Mouse (Mus musculus) gastrocnemius, postnatal 4 days (tissue): Measurements from ENCODE around the gene Lmod1. TPM values are rescaled to one million over a fixed set of nuclear protein-coding genes. Genes with fewer than 3 reads are reported as not detected.

ENCODE experiments used
- DNase-seq, 2 experiments: peaks; one replicate each; pipeline ENCODE4 v3.0.0; 2021 to 2022; ENCODE audit warnings: low spot score in 2 of 2, mixed read lengths in 2 of 2
- long read RNA-seq, 2 experiments: library from polyadenylated mRNA; stranded (forward); transcript quantifications; one replicate each; pipeline ENCODE4 v2.0.0; 2021
- total RNA-seq, 2 experiments: library from RNA; stranded (reverse); gene quantifications; 2 replicates each; pipeline ENCODE4 v1.2.3; 2021

Gene Lmod1
- total RNA-seq = 1 to 10 TPM; 3.1 to 4.1 TPM
- long read RNA-seq, experiment 1, partial matches to known transcripts = 0 of 5 reads
- long read RNA-seq, experiment 1, other reads (novel, unspliced or antisense) = 2 of 5 reads
- long read RNA-seq, experiment 2, partial matches to known transcripts = 0 of 4 reads
- long read RNA-seq, experiment 2, other reads (novel, unspliced or antisense) = 0 of 4 reads

DNA sequence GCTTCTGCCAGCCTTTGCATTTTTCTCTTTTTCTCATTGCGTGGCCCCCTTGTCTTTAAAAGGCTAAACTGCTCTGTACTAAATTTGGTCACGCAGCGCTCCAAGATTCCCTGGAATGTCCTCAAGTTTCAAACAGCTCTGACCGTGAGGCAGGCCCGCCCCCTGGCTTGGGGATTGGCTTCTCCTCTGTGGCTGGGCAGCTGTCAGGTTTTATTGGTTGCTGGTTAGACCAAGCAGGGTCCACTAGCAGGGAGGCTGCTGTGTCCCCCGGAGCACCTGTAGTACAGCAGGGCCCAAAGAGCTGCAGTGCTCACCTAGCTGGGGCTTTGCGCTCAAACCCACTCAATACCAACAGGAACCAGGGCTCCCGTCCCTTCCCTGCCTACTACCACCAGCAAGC is at the start of gene Lmod1:
Gene Lmod1 (plus strand): TSS at position 237 of the 400 bp plus-strand sequence.
- DNase-seq = peak; percentile 31 to 61

DNA sequence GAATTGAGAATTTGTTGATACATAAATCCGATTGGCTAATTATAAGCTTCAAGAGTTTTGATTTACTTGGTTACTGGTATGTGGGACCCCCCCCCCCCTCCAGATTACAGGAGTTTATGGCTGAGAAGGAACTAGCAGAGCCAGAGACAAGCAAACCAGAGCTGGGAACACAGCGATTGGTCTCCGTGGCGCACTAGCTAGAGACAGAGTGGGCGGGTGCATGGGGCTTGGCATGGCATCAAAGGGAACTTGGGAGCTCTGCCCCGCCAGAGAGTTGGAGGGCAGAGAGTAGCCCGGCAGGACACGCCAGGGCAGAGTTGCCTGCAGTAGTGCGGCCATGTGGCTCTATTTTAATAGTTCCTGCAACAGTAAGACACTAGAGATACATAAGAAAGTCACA is 44.0 kb upstream of the Lmod1 start:
- DNase-seq = peak in 1 of 2 experiments; percentile 49

DNA sequence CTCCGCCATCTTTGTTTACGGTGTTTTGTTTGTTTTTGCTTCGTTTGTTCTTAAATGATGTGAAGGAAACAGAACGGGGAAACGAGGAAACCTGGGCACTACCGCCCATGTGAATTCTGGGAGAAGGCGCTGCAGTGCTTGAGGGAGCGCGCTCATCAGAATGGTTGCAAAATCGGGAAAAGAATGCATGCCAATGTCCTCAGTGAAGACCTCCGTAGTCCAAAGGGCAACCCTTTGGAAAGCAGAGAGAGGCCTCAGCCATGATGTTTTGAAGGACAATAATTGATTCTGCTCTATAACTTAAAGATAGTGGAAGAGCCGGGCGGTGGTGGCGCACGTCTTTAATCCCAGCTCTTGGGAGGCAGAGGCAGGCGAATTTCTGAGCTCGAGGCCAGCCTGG is 42.8 kb upstream of the Lmod1 start:
- no peak for DNase-seq

DNA sequence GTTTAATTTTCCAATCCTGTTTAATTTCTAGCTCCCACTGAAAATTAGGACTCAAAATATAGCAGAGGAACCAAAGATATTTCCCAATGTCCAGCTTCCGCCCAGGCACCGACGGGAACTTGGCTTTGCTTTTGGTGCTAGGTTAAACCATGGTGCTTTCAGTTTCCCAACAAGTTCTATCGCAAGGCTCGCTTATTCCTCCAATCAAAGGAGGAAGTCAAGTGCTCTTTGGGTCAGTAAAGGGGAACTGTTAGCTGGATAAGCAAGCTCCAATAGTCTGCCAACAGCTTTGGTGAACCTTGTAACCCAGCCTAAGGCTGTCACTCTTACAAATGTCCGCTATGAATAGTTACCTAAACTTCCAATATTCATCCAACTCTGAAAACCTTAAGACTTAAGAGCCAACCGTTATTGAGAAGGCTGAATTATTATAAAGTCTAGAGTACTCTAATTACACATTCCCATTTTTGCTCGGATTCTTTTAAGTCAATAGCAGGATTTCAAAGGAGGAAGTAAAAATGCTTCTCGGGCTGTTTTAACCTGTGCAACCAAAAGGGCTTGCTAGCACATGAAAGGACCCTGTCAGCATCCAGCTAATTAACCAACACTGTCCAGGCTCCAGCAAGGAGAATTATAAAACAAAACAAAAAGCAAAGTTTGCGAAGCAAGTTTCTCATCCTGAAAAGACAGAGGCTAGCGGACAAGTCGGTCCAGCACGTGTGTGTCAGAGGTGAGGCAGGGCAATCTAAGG is 41.9 kb upstream of the Lmod1 start:
- no peak for DNase-seq

DNA sequence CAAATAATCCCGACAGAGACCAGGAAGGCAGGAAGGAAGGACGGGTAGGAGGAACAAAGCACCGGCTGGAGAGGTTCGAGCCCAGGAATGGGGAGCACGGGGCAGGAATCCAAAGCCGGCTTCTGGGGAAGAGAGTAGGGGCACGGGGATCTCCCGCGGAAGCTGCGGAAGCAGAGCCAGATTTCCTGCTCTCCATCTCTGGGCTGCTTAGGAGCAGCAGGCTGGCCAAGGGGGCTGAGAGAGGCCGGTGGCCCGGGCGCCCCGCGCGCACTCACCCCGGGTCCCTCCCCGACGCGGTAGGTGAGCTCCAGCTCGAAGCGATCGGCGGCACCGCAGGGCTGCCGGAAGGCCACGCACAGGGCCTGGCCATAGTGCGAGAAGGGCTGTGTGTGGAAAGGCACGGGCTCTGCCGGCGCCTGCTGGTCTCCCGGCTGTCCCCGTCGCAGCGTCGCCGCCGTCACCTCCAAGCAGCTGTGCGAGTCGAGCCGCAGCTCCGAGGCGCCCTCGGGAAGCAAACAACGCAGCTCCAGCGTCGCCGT is 41.3 kb upstream of the Lmod1 start:
- peak; percentile 29 to 46 for DNase-seq

DNA sequence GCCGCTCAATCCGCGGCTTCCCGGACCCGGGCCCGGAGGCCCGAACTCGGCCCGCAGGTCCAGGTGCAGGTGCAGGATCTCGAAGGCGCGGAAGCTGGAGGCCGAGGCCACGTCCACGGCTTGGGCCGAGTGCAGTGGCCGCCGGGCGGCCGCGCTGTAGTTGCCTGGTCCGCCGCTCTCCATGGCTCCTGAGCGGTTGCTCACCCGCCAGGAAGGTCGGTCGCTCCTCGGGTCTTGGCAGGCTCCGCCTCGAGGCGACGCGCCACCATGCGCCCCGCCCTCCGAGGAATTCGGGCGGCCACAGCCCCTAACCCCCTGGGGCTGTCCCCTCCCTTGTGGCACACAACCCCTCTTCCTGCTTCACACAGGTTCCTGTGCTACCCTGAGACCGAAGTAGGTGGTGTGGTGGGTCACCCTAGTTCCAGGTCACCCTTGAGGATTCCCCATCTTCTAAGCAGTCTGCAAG is 40.7 kb upstream of the Lmod1 start, which contains the start of gene Rnpep:
Gene Rnpep (minus strand): TSS at position 259 of the 466 bp plus-strand sequence.
- peak; percentile 65 to 76 for DNase-seq

DNA sequence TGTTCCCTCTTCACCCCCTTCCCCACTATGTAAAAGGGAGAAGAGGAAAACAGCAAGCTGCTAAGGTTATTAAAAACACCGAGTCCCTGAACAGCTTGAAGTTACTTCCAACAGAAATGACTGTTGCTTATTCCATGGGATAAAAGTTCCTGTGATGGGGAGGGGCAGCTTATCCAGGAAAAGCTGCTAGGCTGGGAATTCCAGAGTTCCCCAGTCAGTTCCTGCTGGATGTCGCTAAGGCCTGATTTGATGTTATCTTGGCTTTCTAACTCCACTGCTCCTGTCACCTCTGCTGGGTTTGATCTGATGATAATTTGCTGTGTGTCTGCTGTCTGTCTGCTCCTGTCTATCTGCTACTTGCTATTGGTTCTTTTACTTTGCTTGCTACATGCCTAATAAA is 38.3 kb upstream of the Lmod1 start:
- DNase-seq = no peak

DNA sequence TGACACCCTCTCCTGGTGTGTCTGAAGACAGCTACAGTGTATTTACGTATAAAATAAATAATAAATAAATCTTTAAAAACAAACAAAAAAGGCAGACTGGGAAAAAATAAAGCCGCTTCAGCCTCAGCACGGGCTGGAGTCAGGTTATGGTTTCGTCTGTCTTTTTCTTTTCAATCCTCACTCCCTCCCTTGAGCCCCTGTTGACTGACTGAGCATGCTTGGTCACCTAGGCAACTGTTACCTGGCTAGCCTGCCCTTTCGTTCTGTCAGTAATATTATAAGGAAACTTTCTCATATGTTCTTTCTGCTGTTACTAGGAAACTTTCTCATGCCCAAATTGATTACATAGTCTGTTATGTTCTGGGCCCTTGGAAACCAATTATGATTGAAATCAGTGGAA is 33.7 kb upstream of the Lmod1 start:
- DNase-seq = no peak

DNA sequence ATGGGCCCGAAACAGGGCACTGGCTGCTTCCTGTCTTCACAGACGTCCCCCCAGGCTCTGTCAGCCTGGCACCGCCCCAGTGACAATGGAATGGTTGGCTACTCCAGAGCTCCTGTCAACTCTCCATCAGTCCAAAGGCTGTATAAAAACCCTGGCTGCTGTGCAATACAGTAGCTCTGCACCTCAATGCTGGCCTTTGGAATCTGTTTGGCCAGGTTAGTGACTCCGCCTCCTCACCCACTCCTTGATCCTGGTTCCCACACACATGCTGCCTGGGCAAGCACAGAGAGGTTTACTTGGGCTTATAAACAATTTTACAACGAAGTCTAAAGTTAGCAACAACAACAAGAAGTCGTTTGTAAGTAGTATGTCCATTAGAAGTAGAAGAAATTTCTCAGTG is 13.3 kb upstream of the Lmod1 start:
- DNase-seq = no peak

DNA sequence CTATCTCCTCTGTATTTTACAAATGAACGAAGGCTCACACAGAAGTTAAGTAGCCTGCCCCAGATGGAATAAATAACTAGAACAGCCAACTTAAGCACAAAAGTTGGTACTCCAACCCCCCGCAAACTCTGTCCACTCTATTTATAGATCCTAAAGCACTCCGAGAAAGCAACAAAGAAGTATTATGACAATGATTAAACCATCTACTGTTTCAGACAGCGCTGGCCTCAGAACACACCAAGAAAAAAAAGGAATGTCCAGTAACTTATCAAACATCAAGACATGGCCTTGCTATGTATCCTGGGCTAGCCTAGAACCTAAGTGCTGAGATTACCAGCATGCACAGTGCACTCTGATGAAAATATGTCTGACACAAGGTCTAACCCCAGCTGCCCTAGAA is 12.4 kb upstream of the Lmod1 start:
- DNase-seq = no peak

DNA sequence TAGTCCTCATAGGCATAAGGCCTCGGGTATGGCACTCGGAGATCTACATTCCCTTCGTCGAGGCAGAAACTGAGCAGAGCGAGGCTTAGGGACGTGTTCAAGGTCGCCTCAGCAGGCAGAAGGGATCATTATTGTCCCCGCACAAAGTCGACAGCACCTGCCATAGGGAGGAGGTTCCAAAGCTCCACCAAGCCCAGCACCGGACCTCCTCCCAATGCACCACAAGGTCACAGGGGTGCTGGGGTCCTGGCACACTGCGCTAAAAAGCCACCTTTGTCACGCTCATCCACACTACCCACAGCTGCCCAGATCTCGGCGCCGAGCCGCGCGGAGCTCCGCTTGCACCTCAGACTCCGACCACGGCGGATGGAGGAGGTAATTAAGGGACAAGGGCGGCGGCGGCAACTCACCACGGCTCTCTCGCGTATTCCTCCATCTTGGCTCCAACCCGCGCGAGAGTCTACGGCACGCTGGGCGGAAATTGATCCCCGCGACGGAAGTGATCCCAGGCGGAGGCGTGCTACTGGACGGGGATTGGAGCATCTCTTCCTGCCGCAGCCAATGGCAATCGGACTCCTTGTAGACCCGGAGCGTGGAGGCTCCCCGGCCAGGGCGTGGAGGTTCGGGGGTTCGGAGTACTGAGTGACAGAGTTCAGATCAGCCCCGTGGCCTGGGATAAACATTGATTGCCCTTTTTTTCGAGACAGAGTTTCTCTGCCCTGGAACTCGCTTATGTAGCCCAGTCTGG is 11.1 kb upstream of the Lmod1 start, which contains the start of gene Timm17a:
Gene Timm17a (minus strand): TSS at position 495 of the 748 bp plus-strand sequence.
- DNase-seq = peak; percentile 85 to 91

DNA sequence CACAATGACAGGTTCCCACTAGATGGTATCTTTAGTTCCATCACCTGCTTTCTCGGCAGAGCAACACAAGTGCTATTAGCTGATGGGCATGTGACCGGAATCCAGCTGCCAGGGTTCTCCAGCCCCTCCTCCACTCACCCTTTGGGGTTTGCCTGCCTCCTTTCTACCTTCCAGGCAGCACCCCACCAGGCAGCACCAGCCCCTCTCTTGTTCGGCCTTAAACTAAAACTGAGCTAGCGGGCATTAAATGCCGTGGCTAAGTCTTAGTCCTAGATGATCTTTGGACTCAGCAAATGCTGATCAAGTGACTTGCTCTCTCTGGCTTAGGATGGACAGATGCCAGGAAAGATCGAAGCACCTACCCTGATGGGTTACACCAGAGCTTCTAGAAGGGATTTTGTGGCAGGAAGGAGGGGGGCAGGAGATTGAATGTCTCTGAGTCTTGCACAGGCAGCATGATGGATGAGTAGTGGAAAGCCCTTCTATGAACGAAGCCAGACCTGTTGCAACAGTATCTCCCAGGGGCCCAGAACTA is 1.2 kb upstream of the Lmod1 start:
- DNase-seq = no peak

DNA sequence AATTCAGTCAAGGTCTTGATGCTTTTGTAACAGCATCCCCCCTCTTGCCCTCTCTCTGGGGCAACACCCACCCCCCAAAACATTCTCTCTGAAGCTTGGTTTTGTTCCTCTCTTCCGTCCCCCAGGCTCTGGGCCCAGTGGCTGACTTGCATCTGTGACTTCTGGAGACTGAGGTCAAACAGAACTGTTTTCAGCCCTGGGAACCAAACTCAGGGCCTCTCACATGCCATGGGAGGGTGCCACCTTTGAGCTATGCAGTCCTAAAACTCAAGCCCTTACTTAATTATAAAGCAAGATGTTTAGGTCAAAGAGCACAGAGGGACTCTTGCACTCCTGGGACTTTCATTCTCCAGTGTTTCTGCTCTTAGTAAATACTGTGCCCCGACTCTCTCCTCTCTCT is 1.3 kb downstream of the Lmod1 start:
- no peak for DNase-seq

DNA sequence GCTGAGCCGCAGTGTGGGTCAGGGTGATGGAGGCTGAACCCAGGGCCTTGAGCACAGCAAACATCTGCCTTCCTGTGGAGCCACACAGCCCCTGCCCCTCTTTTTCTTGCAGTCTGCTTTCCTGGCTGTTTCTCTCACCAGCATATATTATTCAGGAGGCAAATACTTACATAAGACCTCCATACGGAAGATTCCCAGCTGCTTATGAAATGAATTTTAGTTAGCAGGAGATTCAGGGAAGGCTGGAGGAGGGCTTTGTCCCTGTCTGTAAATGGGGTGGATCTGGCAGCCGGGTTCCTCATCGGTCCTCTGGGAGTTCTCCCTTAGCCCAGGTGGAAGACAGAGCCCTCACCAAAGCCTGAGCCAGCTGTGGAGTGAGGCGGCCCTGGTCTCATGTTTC is 3.8 kb downstream of the Lmod1 start:
- DNase-seq = no peak

DNA sequence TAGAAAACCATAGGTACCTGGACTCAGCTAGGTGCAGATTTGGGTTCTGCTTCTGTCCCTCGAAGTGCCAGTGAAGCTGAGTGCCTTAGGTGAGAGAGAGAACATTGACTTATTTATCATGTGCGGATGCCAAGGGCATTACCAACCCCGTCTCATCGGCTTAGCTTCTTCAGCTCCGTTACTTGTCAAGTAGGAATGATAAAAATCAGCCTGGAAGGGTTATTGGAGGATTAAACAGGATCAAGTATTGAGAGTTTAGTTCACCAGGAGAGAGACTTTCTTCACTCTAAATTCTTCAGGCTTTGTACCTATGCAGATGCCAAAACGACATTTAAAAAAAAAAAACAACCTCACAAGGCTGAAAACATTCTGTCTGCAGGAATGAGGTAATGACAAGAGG is 6.0 kb downstream of the Lmod1 start:
- no peak for DNase-seq

DNA sequence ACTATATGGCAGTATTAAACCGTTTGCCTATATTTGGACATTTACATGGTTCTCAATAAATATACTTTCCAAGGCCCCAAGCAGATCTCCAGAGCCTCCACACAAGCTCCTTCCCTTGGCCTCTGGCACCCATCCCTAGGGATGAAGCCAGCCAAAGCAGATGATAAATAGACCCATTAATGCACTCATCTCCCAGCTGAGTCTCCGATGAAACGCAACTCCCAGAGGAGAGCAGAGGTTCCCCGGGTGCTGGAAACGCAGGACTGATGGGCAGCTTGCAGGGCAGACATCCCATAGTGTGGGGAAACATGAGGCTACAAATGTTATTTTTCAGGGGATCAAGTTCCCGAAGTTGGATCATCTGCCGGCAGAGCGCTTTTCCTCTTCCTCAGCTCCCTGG is 17.3 kb downstream of the Lmod1 start:
- no peak for DNase-seq

DNA sequence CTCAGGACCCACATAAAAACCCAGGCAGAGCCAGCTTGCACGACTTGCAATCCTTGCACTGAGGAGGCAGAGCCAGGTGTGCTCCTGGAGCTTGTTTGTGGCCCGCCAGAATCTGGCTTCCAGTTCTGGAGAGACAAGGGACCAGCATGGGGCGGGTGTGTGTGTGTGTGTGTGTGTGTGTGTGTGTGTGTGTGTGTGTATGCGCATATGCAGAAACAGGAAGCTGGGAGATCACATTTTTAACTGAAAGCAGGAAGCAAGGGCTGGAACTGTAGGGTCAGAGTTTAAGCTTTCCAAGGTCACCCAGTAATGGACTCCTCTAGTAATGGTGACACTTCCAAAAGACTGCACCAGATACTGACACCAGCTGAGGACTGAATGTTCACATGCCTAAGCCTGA is 19.4 kb downstream of the Lmod1 start:
- no peak for DNase-seq

DNA sequence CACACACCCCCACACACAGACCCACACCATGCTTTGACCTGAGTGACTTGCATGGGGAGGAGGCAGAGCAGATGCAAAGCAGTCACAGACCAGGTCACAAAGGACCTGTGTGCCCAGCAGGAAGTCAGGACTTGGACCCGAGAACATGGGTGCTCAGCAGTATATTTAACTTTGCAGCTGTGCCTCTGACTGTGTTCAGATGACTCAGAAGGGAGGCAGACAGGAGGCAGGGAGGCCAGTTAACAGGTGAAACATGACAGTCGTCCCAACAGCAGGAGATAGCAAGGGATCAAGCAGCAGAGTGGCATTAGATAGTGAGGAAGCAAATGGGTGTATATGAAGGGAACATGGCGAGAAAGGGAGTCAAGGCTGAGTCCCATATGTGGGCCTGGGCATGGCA is 22.3 kb downstream of the Lmod1 start:
- DNase-seq = no peak

DNA sequence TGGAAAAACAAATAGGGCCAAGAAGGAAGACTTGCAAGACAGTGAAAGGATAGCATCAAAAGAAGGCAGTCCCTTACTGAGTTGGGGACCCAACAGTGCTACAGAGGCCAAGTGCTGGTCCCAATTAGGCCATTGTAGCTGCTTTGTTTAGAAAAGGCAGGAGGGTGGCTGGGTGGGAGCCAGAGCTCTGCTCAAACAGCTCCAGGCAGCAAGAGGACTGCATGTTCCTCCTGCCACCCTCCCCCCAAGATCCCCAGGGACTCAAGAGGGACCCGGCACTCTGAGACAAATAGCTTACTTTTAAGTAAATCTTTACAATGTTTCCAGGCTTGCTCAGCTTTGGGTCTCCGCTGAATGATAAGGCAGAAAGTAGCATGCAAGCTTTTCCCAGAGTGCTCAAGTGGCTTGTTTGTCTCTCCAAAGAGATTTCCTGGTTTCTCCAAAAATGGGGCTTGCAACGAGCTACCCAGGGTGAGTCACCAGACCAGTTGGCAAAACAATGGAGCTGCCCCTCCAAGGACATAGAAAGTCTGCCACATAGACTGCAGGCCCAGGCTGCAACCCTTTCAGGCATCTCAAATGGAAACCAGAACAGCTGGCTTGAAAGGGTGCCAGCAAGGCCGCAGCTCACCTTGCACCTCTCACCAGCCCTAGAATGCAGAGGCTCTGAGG is 23.0 kb downstream of the Lmod1 start:
- no peak for DNase-seq

DNA sequence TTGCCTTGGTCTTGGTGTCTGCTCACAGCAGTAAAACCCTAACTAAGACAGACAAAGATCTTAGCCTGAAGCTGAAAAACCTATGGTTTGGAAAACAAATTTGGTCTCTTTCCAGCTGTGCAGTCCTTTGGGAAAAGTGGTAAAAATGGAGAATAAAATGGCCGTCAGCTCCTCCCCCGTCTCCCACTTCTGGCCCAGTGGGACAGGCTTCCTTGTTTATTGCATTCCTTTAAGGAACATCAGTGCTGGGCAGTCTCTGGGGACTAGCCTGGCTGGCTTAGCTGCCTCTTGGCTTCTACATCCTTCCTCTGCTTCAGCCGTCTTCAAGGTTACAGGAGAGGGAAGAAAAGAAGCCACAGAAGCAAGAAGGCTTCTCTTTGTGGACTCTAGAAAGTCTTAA is 27.3 kb downstream of the Lmod1 start:
- DNase-seq = no peak

DNA sequence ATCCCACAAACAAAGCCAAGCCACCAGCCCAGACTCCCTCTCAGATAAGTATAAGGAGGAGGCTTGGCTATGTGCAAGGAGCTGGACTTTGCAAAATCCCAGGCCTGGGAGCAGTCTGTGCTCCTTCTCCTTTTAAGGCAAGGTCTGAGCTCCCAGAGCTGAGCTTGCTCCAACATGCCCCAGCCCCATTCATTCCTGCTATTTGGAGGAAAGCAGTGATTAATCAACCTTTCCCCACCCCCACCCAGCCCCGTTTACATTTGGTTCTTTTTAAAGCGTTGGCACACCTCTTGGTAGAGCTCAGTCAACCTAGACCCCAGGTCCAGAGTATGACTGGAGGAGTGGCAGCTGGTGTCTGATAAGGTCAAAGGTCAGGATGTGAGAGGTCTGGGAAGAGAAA is 34.5 kb downstream of the Lmod1 start:
- no peak for DNase-seq
